Mouse (Mus musculus): ENCODE results near the gene Lrrc46. TPM values are rescaled to one million over a fixed set of nuclear protein-coding genes. Genes with fewer than 3 reads are reported as not detected.
A peak's percentile ranks its signal among the peaks of the same experiment; 100 is the strongest.

Lrrc46 gene
- total and polyA plus RNA-seq, 2 experiments from 2014 or later: 2.4 to 2.7 TPM

GRCm38 (mm10) chr11:96991501-96991900 lies 49.7 kb downstream of the Lrrc46 start:
- no peak for DNase-seq (ENCODE audit: low spot score)
- no peak for TF ChIP-seq CTCF (IDR thresholded peaks at IDR 0.05)
- Histone ChIP-seq H3K9ac (replicated peaks; ENCODE audit: low read length, poor library complexity, severe bottlenecking) (no peak overlapping the region), H3K4me1 (ENCODE audit: insufficient read depth, low read length) (no peaks in the 10 kb centered on the region), H3K4me2 (ENCODE audit: low read depth, low read length, poor library complexity, severe bottlenecking) (no peak overlapping the region), H3K4me3 (ENCODE audit: low read depth, low read length) (no peak overlapping the region), H3K36me3 (ENCODE audit: insufficient read depth, low read length) (no peaks in the 10 kb centered on the region), H3K27me3 (ENCODE audit: insufficient read depth, low read length) (no peaks in the 10 kb centered on the region), H3K27ac (ENCODE audit: low read depth, low read length) (no peak overlapping the region), H3K9me3 (ENCODE audit: low read length) (no peaks in the 10 kb centered on the region)
- WGBS: 74% methylated on average over 5 of the region's 5 CpGs
- ATAC-seq (ENCODE audit: low FRiP score): no peak

- TF ChIP-seq CTCF (IDR thresholded peaks at IDR 0.05): no peak
- Histone ChIP-seq H3K9ac (replicated peaks; ENCODE audit: low read length, poor library complexity, severe bottlenecking) (peak overlapping the region; percentile 55), H3K27ac (ENCODE audit: low read depth, low read length) (peak overlapping the region; percentile 55; the same call in 1 of the 2 replicates), H3K4me3 (ENCODE audit: low read depth, low read length) (peak overlapping the region; percentile 36), H3K9me3 (ENCODE audit: low read length) (no peaks in the 10 kb centered on the region), H3K27me3 (ENCODE audit: insufficient read depth, low read length) (0 out of 2 replicates have a peak, but pooled peaks cover 3% of the 10 kb centered on the region), H3K36me3 (ENCODE audit: insufficient read depth, low read length) (no peaks in the 10 kb centered on the region), H3K4me2 (ENCODE audit: low read depth, low read length, poor library complexity, severe bottlenecking) (peak overlapping the region; percentile 61), H3K4me1 (ENCODE audit: insufficient read depth, low read length) (no peaks in the 10 kb centered on the region)
- 5% methylated on average over 31 of the region's 31 CpGs for WGBS
- peak; percentile 42 for DNase-seq (ENCODE audit: low spot score)
- peak; percentile 75 for ATAC-seq (ENCODE audit: low FRiP score)
These were observed 53.1 kb downstream of the Lrrc46 start for GRCm38 (mm10) chr11:96987873-96988655.

- Histone ChIP-seq H3K27me3 (ENCODE audit: insufficient read depth, low read length) (0 out of 2 replicates have a peak, but pooled peaks cover 3% of the 10 kb centered on the region), H3K27ac (ENCODE audit: low read depth, low read length) (no peak overlapping the region), H3K4me1 (ENCODE audit: insufficient read depth, low read length) (no peaks in the 10 kb centered on the region; the same call in 1 of the 2 replicates), H3K4me2 (ENCODE audit: low read depth, low read length, poor library complexity, severe bottlenecking) (no peak overlapping the region), H3K36me3 (ENCODE audit: insufficient read depth, low read length) (no peaks in the 10 kb centered on the region), H3K9ac (replicated peaks; ENCODE audit: low read length, poor library complexity, severe bottlenecking) (no peak overlapping the region), H3K4me3 (ENCODE audit: low read depth, low read length) (no peak overlapping the region), H3K9me3 (ENCODE audit: low read length) (no peaks in the 10 kb centered on the region)
- WGBS: 43% methylated on average over 3 of the region's 3 CpGs
- no peak for DNase-seq (ENCODE audit: low spot score)
- no peak for TF ChIP-seq CTCF (IDR thresholded peaks at IDR 0.05)
- ATAC-seq (ENCODE audit: low FRiP score): no peak
These were observed 54.7 kb downstream of the Lrrc46 start for GRCm38 (mm10) chr11:96986463-96986862.

- no peak for TF ChIP-seq CTCF (IDR thresholded peaks at IDR 0.05)
- Histone ChIP-seq H3K4me2 (ENCODE audit: low read depth, low read length, poor library complexity, severe bottlenecking) (no peak overlapping the region), H3K27ac (ENCODE audit: low read depth, low read length) (no peak overlapping the region), H3K9ac (replicated peaks; ENCODE audit: low read length, poor library complexity, severe bottlenecking) (no peak overlapping the region), H3K36me3 (ENCODE audit: insufficient read depth, low read length) (no peaks in the 10 kb centered on the region), H3K27me3 (ENCODE audit: insufficient read depth, low read length) (0 out of 2 replicates have a peak, but pooled peaks cover 3% of the 10 kb centered on the region), H3K4me1 (ENCODE audit: insufficient read depth, low read length) (no peaks in the 10 kb centered on the region; the same call in 1 of the 2 replicates), H3K4me3 (ENCODE audit: low read depth, low read length) (no peak overlapping the region), H3K9me3 (ENCODE audit: low read length) (no peaks in the 10 kb centered on the region)
- DNase-seq (ENCODE audit: low spot score): no peak
- ATAC-seq (ENCODE audit: low FRiP score): no peak
- WGBS: 21% methylated on average over 4 of the region's 4 CpGs
These were observed 56.3 kb downstream of the Lrrc46 start for GRCm38 (mm10) chr11:96984903-96985302.

Small RNAs within 50 kb of the gene (microRNA-seq; reads per million reads assigned to microRNA genes)
- 1.3 reads per million for gene Mir8103 (ENCODE audit: borderline number of aligned reads)

Other genes with a start within 250 kb of the Lrrc46 start
- 86.0 and 88.0 TPM in 2 replicates for gene Nfe2l1, start 211.4 kb downstream of the Lrrc46 start, total RNA-seq (2014; rRNA removed)
- 64.5 and 68.9 TPM in 2 replicates for gene Nfe2l1, start 211.4 kb downstream of the Lrrc46 start, polyA plus RNA-seq (2015; fragmentation: Nextera tagmentation; extraction: Ambion mirVana)
- 12.7 and 12.9 TPM in 2 replicates for gene Copz2, start 191.5 kb downstream of the Lrrc46 start, total RNA-seq (2014; rRNA removed)
- gene Copz2, start 191.5 kb downstream of the Lrrc46 start, polyA plus RNA-seq (2015; fragmentation: Nextera tagmentation; extraction: Ambion mirVana): 16.7 and 20.3 TPM in 2 replicates
- gene Cdk5rap3, start 124.9 kb downstream of the Lrrc46 start, total RNA-seq (2014; rRNA removed): 43.6 and 48.3 TPM in 2 replicates
- gene Cdk5rap3, start 124.9 kb downstream of the Lrrc46 start, polyA plus RNA-seq (2015; fragmentation: Nextera tagmentation; extraction: Ambion mirVana): 83.9 and 85.1 TPM in 2 replicates
- 0.27 TPM in 1 of 2 replicates, not detected in the other for gene Prr15l, start 113.3 kb downstream of the Lrrc46 start, total RNA-seq (2014; rRNA removed)
- 0.51 and 0.56 TPM in 2 replicates for gene Prr15l, start 113.3 kb downstream of the Lrrc46 start, polyA plus RNA-seq (2015; fragmentation: Nextera tagmentation; extraction: Ambion mirVana)
- gene Pnpo, start 97.4 kb downstream of the Lrrc46 start, total RNA-seq (2014; rRNA removed): 26.9 and 28.6 TPM in 2 replicates
- gene Pnpo, start 97.4 kb downstream of the Lrrc46 start, polyA plus RNA-seq (2015; fragmentation: Nextera tagmentation; extraction: Ambion mirVana): 36.8 and 37.4 TPM in 2 replicates
- 5.2 and 5.9 TPM in 2 replicates for gene Sp2, start 58.4 kb downstream of the Lrrc46 start, total RNA-seq (2014; rRNA removed)
- 13.4 and 13.7 TPM in 2 replicates for gene Sp2, start 58.4 kb downstream of the Lrrc46 start, polyA plus RNA-seq (2015; fragmentation: Nextera tagmentation; extraction: Ambion mirVana)
- gene Sp6, start 28.0 kb downstream of the Lrrc46 start, total RNA-seq (2014; rRNA removed): 0.33 and 1.1 TPM in 2 replicates
- gene Sp6, start 28.0 kb downstream of the Lrrc46 start, polyA plus RNA-seq (2015; fragmentation: Nextera tagmentation; extraction: Ambion mirVana): 0.43 and 0.51 TPM in 2 replicates
- gene Scrn2, start 11.5 kb downstream of the Lrrc46 start, total RNA-seq (2014; rRNA removed): 19.6 and 22.3 TPM in 2 replicates
- 11.1 and 11.9 TPM in 2 replicates for gene Scrn2, start 11.5 kb downstream of the Lrrc46 start, polyA plus RNA-seq (2015; fragmentation: Nextera tagmentation; extraction: Ambion mirVana)
- 42.1 and 67.7 TPM in 2 replicates for gene Mrpl10, start 153 bp upstream of the Lrrc46 start, total RNA-seq (2014; rRNA removed)
- gene Mrpl10, start 153 bp upstream of the Lrrc46 start, polyA plus RNA-seq (2015; fragmentation: Nextera tagmentation; extraction: Ambion mirVana): 56.6 and 63.7 TPM in 2 replicates
- gene Osbpl7, start 9.2 kb upstream of the Lrrc46 start, total RNA-seq (2014; rRNA removed): 12.6 and 14.6 TPM in 2 replicates
- 10.7 and 13.9 TPM in 2 replicates for gene Osbpl7, start 9.2 kb upstream of the Lrrc46 start, polyA plus RNA-seq (2015; fragmentation: Nextera tagmentation; extraction: Ambion mirVana)
- 0.11 and 0.24 TPM in 2 replicates for gene Tbx21, start 73.9 kb upstream of the Lrrc46 start, total RNA-seq (2014; rRNA removed)
- 0.14 and 0.15 TPM in 2 replicates for gene Tbx21, start 73.9 kb upstream of the Lrrc46 start, polyA plus RNA-seq (2015; fragmentation: Nextera tagmentation; extraction: Ambion mirVana)
- gene Tbkbp1, start 110.1 kb upstream of the Lrrc46 start, total RNA-seq (2014; rRNA removed): 43.9 and 45.3 TPM in 2 replicates
- gene Tbkbp1, start 110.1 kb upstream of the Lrrc46 start, polyA plus RNA-seq (2015; fragmentation: Nextera tagmentation; extraction: Ambion mirVana): 9.5 and 10.3 TPM in 2 replicates
- gene Kpnb1, start 146.5 kb upstream of the Lrrc46 start, total RNA-seq (2014; rRNA removed): 104 and 118 TPM in 2 replicates
- 23.0 and 25.0 TPM in 2 replicates for gene Kpnb1, start 146.5 kb upstream of the Lrrc46 start, polyA plus RNA-seq (2015; fragmentation: Nextera tagmentation; extraction: Ambion mirVana)
- 52.5 and 81.0 TPM in 2 replicates for gene Npepps, start 239.2 kb upstream of the Lrrc46 start, total RNA-seq (2014; rRNA removed)
- 97.8 and 109 TPM in 2 replicates for gene Npepps, start 239.2 kb upstream of the Lrrc46 start, polyA plus RNA-seq (2015; fragmentation: Nextera tagmentation; extraction: Ambion mirVana)